In the genomic region with DNA sequence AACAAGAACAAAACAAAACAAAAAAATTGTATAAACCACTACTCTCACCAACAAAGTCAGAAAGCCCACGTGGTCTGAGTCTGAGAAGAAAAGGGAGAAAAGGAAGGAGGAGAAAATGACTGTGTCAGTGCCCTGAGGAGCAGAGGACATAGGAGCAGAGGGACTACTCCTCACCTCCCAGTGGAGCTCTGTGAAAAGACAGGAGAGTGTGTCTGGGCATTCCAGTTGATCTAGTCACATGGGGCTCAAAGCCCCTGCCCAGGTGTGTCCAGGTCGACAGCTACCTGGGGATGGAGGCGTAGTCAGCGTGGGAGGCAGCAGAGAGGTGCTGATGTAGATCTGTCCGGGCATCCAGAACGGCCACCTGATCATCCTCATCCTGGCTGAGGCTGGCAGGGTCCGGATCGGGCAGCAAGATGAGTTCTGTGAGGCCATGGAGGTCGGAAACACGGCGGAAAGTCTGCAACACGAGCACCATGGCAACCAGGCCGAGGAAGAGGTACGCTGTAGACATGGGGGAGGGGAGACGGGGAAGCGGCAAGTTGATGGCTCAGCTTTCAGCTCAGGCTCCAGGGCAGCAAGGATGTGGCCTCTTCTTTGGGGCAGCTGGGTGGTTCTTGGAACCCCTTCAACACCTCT, we compare ENCODE assay signal across 1 mouse cellular context.
TF ChIP-seq lines count a peak whose summit lies in the region.

No protein-coding gene starts in this region.

TF ChIP-seq in ES-E14, 5 proteins besides CTCF, POLR2A, EP300 and RAD21 (continued from another document):
- TF ChIP-seq ZNF384 (IDR thresholded peaks at IDR 0.05; ENCODE audit: low read depth, low read length) = no peak
